Mouse (Mus musculus) bone marrow, adult 2 months (tissue): ENCODE data around the gene Olfr571. TPM values are rescaled to one million over a fixed set of nuclear protein-coding genes. Genes with fewer than 3 reads are reported as not detected.

Source experiments
- H3K27ac ChIP-seq: fragments of 200-500 bp; 2 replicates; pipeline ENCODE4 v1.5.1; 2012; ENCODE audit warnings: low read depth, mild to moderate bottlenecking, control low read depth, inconsistent platforms, low read length; ENCODE audit not compliant: control insufficient read depth, poor library complexity, insufficient read depth
- H3K4me1 ChIP-seq: fragments of 200-500 bp; 2 replicates; pipeline ENCODE4 v1.6.1; 2011; ENCODE audit warnings: low read length; ENCODE audit not compliant: control insufficient read depth, insufficient read depth
- H3K4me3 ChIP-seq: fragments of 200-500 bp; replicated peaks from 2 replicates; pipeline ENCODE3; 2011; ENCODE audit warnings: mild to moderate bottlenecking, low read depth, low read length, control low read depth; ENCODE audit not compliant: control insufficient read depth
- CTCF ChIP-seq: fragments of 200-500 bp; IDR thresholded peaks from 2 replicates; pipeline ENCODE4 v1.5.1; 2011; ENCODE audit warnings: low read length, control low read depth; ENCODE audit not compliant: control insufficient read depth, insufficient read depth
- POLR2A ChIP-seq: fragments of 200-500 bp; IDR thresholded peaks from 2 replicates; pipeline ENCODE4 v1.6.1; 2011; ENCODE audit warnings: low read depth, mild to moderate bottlenecking, control low read depth, low read length, borderline replicate concordance; ENCODE audit not compliant: control insufficient read depth
- WGBS: fragments of 180-500 bp; shearing (Covaris S2); methylation state at CpG from one replicate; pipeline ENCODE4 v1.1.7; 2018; 5-methylcytosine and 5-hydroxymethylcytosine counted together
- polyA plus RNA-seq: library from polyadenylated mRNA; stranded (reverse); fragments of >200 nt; gene quantifications from 2 replicates; pipeline ENCODE4 v1.2.4, GENCODE M21; 2011; ENCODE audit warnings: low replicate concordance; ENCODE audit not compliant: missing spikeins, insufficient read depth, insufficient read length

The Olfr571 gene
- 0.90 and 1.1 TPM in 2 replicates for polyA plus RNA-seq

DNA sequence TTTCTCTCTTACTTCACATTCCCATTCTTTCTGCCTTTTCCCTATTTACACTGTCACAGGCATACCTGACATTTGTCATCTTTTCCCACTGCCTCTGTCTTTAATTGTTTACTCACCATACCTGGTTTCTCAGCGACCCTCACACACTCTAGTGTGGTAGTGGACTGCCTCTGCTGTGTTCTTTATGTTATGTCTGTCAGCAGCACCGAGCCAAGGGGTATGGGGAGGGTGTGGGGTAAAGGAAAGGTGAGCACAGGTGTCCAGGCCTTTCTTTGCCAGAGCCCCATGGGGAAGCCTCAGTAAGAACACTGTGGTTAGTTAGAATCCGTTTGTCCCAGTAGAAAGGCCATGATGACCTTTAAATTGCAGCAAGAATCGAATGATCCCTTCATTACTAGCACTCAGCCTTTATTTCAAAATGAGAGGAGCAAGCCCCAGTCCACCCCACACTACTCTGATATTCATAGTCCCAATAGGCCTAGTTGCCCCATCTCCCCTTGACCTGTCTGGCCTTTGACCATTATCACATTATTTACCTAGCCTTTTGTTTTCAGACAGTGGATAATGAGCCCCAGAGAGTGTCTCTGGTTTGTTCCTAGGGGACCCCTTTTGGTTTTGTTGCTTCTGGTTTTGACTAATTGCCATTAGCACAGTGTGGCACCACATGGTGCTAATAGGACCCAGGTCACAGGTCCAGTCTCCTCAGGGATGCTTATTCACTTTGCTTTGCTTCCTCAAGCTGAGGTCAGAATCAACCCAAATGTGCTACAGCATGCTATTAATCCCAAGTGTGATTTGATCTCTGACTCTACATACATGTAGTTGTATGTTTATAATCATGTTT is at the start of gene Olfr571:
Gene Olfr571, minus strand, starts transcription at position 505 of the 844 bp plus-strand sequence.
- TF ChIP-seq POLR2A (no peak), CTCF (no peak)
- no peak within 1 kb of the TSS for H3K27ac ChIP-seq
- 72% methylated on average over 4 of the region's 4 CpGs for WGBS
- H3K4me3 ChIP-seq, result no peak within 1 kb of the TSS
- H3K4me1 ChIP-seq, result no peaks in the 10 kb centered on the region

DNA sequence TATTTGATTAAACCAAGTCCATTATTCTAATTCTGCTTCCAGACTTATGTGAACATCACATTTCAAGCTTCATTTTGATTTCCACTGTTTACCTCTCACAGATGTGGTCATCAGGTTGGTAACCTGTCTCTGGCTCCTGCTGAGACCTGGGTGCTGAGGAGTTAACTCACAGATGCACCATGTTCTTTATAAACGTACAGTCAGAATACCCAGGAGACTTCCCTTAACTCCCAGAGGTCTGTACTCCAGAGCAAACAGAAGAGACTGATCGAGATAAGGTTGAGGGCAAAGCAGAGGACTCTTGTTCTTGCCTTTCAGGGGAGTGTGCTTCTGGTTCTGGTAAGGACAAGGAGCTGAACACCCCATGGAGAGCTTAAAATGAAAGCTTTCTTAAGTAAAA is 45.0 kb upstream of the Olfr571 start, which contains the start of gene Olfr576:
Gene Olfr576, plus strand, starts transcription at position 301 of the 400 bp plus-strand sequence.
- WGBS, result 33% methylated on average over 2 of the region's 2 CpGs
- no peak within 1 kb of the TSS for H3K4me3 ChIP-seq
- H3K4me1 ChIP-seq, result no peaks in the 10 kb centered on the region
- H3K27ac ChIP-seq, result no peak within 1 kb of the TSS
- TF ChIP-seq CTCF (no peak), POLR2A (no peak)

DNA sequence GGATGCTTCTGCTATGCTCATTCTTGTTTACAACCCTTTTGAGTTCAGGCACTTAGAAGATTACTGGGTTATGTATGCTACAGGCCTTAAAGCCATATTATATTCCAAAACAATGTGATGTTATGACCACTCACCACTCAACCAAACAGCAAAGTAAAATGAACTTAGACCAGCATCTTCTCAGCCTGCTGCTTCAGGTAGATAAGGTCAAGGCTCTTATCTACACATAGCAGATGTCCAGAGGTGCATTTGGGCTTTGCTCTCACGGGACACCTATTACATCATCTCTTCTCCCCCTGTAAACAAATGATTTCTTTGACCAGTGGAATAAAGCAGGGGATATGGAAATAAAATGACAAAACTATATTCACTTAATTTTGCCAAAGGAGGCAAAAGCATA is 41.3 kb upstream of the Olfr571 start, which contains the start of gene Olfr575:
Gene Olfr575, minus strand, starts transcription at position 183 of the 400 bp plus-strand sequence.
- TF ChIP-seq CTCF (no peak), POLR2A (no peak)
- no peak within 1 kb of the TSS for H3K4me3 ChIP-seq
- no peak within 1 kb of the TSS for H3K27ac ChIP-seq
- H3K4me1 ChIP-seq, result no peaks in the 10 kb centered on the region
- WGBS, result 30% methylated on average over 1 of the region's 1 CpGs

DNA sequence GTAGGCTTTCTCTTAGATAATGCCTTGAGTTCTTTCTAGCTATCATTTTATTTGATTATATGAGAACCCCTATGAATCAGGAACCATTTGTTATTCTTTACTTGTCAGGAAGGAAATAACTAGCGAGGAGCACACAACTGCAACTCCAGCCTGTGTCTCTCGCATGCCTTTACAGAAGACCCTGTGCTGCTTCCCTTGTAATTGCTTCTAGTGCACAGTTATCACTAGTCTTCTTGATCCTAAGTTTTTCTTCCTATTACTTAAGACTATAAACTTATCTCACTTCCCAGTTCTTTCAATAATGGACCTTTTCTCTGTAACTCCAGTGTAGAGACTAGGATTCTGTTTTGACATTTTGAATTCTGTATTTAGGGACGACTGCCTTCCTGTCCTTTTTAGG is 40.8 kb upstream of the Olfr571 start:
- Histone ChIP-seq H3K4me3 (no peak overlapping the region), H3K27ac (no peak overlapping the region), H3K4me1 (no peaks in the 10 kb centered on the region)
- TF ChIP-seq POLR2A (no peak), CTCF (no peak)
- 66% methylated on average over 3 of the region's 3 CpGs for WGBS

DNA sequence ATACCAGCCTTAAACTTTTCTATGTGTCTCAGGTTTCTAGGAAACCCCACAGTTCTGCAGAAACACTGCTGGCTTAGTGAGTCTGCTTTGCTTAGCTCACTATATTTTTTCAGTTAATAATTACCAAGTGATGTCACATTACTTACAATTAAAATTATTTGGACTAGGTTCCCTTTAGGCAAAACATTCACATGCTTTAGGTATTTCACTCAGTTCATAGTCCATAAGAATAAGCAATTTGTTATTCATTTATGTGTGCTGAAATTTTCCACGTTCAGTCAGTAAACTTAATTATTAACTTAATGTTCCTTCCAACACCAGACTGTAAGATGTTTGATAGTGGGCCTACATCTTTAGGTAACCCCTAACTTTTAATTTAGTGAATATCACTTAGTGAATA is 33.4 kb upstream of the Olfr571 start:
- TF ChIP-seq POLR2A (no peak), CTCF (no peak)
- WGBS, result 61% methylated on average over 1 of the region's 1 CpGs
- no peak overlapping the region for H3K27ac ChIP-seq
- no peak overlapping the region for H3K4me3 ChIP-seq
- no peaks in the 10 kb centered on the region for H3K4me1 ChIP-seq

DNA sequence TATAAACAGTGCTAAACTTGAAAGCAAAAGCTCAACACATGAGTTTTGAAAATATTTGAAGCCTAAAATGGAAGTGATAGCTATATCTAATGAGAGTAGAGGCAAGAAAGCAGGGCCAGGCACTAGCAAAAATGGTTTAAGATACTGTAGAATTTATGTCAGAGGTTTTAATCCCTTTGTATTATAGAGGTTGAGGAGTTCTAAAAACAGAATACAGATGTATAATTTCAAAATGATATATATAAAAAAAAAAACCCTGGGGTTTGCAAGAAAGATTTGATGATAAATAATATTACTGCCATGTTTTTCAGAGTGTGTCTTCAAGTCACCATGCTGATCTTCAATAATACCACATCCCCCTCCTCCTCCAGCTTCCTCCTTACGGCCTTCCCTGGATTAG is 30.8 kb upstream of the Olfr571 start, which contains the start of gene Olfr574:
Gene Olfr574, plus strand, starts transcription at position 301 of the 400 bp plus-strand sequence.
- Histone ChIP-seq H3K27ac (no peak within 1 kb of the TSS), H3K4me3 (no peak within 1 kb of the TSS), H3K4me1 (no peaks in the 10 kb centered on the region)
- TF ChIP-seq POLR2A (no peak), CTCF (no peak)
- 94% methylated on average over 1 of the region's 1 CpGs for WGBS

DNA sequence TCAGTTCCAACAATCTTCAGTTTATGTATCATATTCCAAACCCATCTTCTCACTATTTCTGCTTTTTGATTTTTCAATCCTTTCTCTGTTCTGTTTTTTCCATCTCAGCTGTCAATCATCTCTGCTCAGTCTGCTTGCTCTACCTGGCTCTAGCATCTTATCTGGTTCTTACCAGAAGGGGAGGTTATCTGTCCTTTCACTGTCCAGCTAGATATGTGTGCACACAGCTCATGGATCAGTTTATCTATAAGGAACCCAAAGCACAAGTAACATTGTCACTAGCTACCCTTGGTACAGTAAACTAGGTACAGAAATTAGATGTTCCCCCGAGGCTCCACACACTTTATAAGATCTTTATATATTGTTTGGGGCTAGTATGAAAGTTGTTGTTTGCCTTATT is 26.1 kb upstream of the Olfr571 start:
- H3K27ac ChIP-seq, result no peak overlapping the region
- no peak for TF ChIP-seq CTCF
- 68% methylated on average over 1 of the region's 1 CpGs for WGBS
- no peak overlapping the region for H3K4me3 ChIP-seq
- H3K4me1 ChIP-seq, result no peaks in the 10 kb centered on the region

DNA sequence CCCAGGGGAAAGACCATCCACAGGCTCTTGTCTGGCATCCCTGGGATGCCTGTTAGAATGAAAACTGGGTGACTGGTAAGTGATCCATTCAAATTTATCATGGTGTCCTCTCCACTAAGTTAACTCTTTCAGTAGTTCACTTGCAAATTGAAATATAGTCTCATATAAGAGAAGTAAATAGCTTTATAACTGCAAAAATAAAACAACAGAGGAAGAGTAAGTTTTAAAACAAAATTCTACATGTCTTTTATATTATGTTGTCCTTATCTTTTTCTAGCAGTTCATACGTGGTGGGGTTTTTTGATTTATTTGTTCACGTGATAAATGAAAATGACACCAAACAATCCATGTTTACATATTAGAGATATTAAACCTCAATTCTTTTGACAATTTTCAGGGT is 25.1 kb upstream of the Olfr571 start, which contains the start of gene Olfr573-ps1:
Gene Olfr573-ps1, minus strand, starts transcription at position 101 of the 400 bp plus-strand sequence.
- 87% methylated on average over 2 of the region's 2 CpGs for WGBS
- TF ChIP-seq POLR2A (no peak), CTCF (no peak)
- H3K4me1 ChIP-seq, result no peaks in the 10 kb centered on the region

More for the DNA sequence above, 25.1 kb upstream of the Olfr571 start, which contains the start of gene Olfr573-ps1:
- Histone ChIP-seq H3K27ac (no peak within 1 kb of the TSS), H3K4me3 (no peak within 1 kb of the TSS)
